Mouse (Mus musculus) heart, adult 18-20 months (tissue): ENCODE data around the gene Fbxw21. TPM values are rescaled to one million over a fixed set of nuclear protein-coding genes. Genes with fewer than 3 reads are reported as not detected.

Experiments used
- total RNA-seq, 2 experiments: library from RNA; stranded (reverse); gene quantifications; 2 replicates each; pipeline ENCODE4 v1.2.3; 2021

Gene Fbxw21
- total RNA-seq, 2 experiments from 2014 or later: not detected

Other genes starting within 250 kb of the Fbxw21 start
- gene Tmem89, start 247.4 kb downstream of the Fbxw21 start, total RNA-seq: not detected
- 1,000 to 10,000 TPM; 2,230 to 2,333 TPM for gene Uqcrc1, start 225.4 kb downstream of the Fbxw21 start, total RNA-seq
- gene Col7a1, start 208.5 kb downstream of the Fbxw21 start, total RNA-seq: under 1 TPM; 0.31 to 0.60 TPM
- not detected for gene Ucn2, start 176.0 kb downstream of the Fbxw21 start, total RNA-seq
- gene Pfkfb4, start 170.3 kb downstream of the Fbxw21 start, total RNA-seq: 1 to 10 TPM; 1.3 to 1.6 TPM
- gene Shisa5, start 123.5 kb downstream of the Fbxw21 start, total RNA-seq: 10 to 100 TPM; 31.4 to 55.0 TPM
- gene Trex1, start 102.3 kb downstream of the Fbxw21 start, total RNA-seq: 10 to 100 TPM; 13.6 to 17.2 TPM
- 1 to 10 TPM; 8.1 to 9.8 TPM for gene Atrip, start 87.9 kb downstream of the Fbxw21 start, total RNA-seq
- 10 to 100 TPM; 11.4 to 14.3 TPM for gene Ccdc51, start 79.5 kb downstream of the Fbxw21 start, total RNA-seq
- 100 to 1,000 TPM; 214 to 228 TPM for gene Tma7, start 79.5 kb downstream of the Fbxw21 start, total RNA-seq
- gene Plxnb1, start 66.7 kb downstream of the Fbxw21 start, total RNA-seq: 10 to 100 TPM; 21.1 to 21.5 TPM
- not detected for gene Fbxw13, start 33.9 kb upstream of the Fbxw21 start, total RNA-seq
- gene Fbxw20, start 72.7 kb upstream of the Fbxw21 start, total RNA-seq: not detected
- not detected for gene Fbxw14, start 125.6 kb upstream of the Fbxw21 start, total RNA-seq
- gene Fbxw28, start 177.6 kb upstream of the Fbxw21 start, total RNA-seq: not detected
- not detected for gene Fbxw22, start 242.3 kb upstream of the Fbxw21 start, total RNA-seq